Mouse (Mus musculus): ENCODE results near the gene Mlst8. TPM values are rescaled to one million over a fixed set of nuclear protein-coding genes. Genes with fewer than 3 reads are reported as not detected.

The Mlst8 gene
- polyA plus RNA-seq (2014; fragmentation: Illumina TruSeq; extraction: RNeasy Lipid Tissue Mini Kit (QIAGEN cat#74804); ENCODE audit: low read depth, low replicate concordance) = 16.6 TPM

GRCm38 (mm10) chr17:24478663-24479380, at the start of gene Mlst8:
TSS of gene Mlst8 (minus strand) at chr17:24479078.

GRCm38 (mm10) chr17:24527723-24528559, 49.1 kb upstream of the Mlst8 start, which contains the start of gene Traf7:
TSS of gene Traf7 (minus strand) at chr17:24527938.

GRCm38 (mm10) chr17:24488186-24488661, 9.3 kb upstream of the Mlst8 start, which contains the start of gene Caskin1:
TSS of gene Caskin1 (plus strand) at chr17:24488601.

GRCm38 (mm10) chr17:24473612-24474275, 5.1 kb downstream of the Mlst8 start, which contains the start of gene Bricd5:
TSS of gene Bricd5 (plus strand) at chr17:24473884.

GRCm38 (mm10) chr17:24469910-24470602, 8.8 kb downstream of the Mlst8 start, which contains the start of the genes E4f1 and Pgp:
TSS of gene E4f1 (minus strand) at chr17:24470313.
TSS of gene Pgp (plus strand) at chr17:24470392.

GRCm38 (mm10) chr17:24442632-24443155, 36.2 kb downstream of the Mlst8 start, which contains the start of gene Dnase1l2:
TSS of gene Dnase1l2 (minus strand) at chr17:24443105.

GRCm38 (mm10) chr17:24426471-24427169, 52.3 kb downstream of the Mlst8 start, which contains the start of gene Eci1:
TSS of gene Eci1 (plus strand) at chr17:24426641.

Other genes with a start within 250 kb of the Mlst8 start
- 1.5 TPM for gene Ccnf, start 227.6 kb downstream of the Mlst8 start, polyA plus RNA-seq (2014; fragmentation: Illumina TruSeq; extraction: RNeasy Lipid Tissue Mini Kit (QIAGEN cat#74804); ENCODE audit: low read depth, low replicate concordance)
- 0.62 TPM for gene Abca17, start 128.0 kb downstream of the Mlst8 start, polyA plus RNA-seq (2014; fragmentation: Illumina TruSeq; extraction: RNeasy Lipid Tissue Mini Kit (QIAGEN cat#74804); ENCODE audit: low read depth, low replicate concordance)
- gene Abca3, start 127.1 kb downstream of the Mlst8 start, polyA plus RNA-seq (2014; fragmentation: Illumina TruSeq; extraction: RNeasy Lipid Tissue Mini Kit (QIAGEN cat#74804); ENCODE audit: low read depth, low replicate concordance) = 61.5 TPM
- gene Rnps1, start 64.5 kb downstream of the Mlst8 start, polyA plus RNA-seq (2014; fragmentation: Illumina TruSeq; extraction: RNeasy Lipid Tissue Mini Kit (QIAGEN cat#74804); ENCODE audit: low read depth, low replicate concordance) = 70.6 TPM
- 110 TPM for gene Eci1, start 52.4 kb downstream of the Mlst8 start, polyA plus RNA-seq (2014; fragmentation: Illumina TruSeq; extraction: RNeasy Lipid Tissue Mini Kit (QIAGEN cat#74804); ENCODE audit: low read depth, low replicate concordance)
- 63.7 TPM for gene Dnase1l2, start 36.0 kb downstream of the Mlst8 start, polyA plus RNA-seq (2014; fragmentation: Illumina TruSeq; extraction: RNeasy Lipid Tissue Mini Kit (QIAGEN cat#74804); ENCODE audit: low read depth, low replicate concordance)
- 40.1 TPM for gene E4f1, start 8.8 kb downstream of the Mlst8 start, polyA plus RNA-seq (2014; fragmentation: Illumina TruSeq; extraction: RNeasy Lipid Tissue Mini Kit (QIAGEN cat#74804); ENCODE audit: low read depth, low replicate concordance)
- gene Pgp, start 8.7 kb downstream of the Mlst8 start, polyA plus RNA-seq (2014; fragmentation: Illumina TruSeq; extraction: RNeasy Lipid Tissue Mini Kit (QIAGEN cat#74804); ENCODE audit: low read depth, low replicate concordance) = 63.0 TPM
- 1.4 TPM for gene Bricd5, start 5.2 kb downstream of the Mlst8 start, polyA plus RNA-seq (2014; fragmentation: Illumina TruSeq; extraction: RNeasy Lipid Tissue Mini Kit (QIAGEN cat#74804); ENCODE audit: low read depth, low replicate concordance)
- gene Caskin1, start 9.5 kb upstream of the Mlst8 start, polyA plus RNA-seq (2014; fragmentation: Illumina TruSeq; extraction: RNeasy Lipid Tissue Mini Kit (QIAGEN cat#74804); ENCODE audit: low read depth, low replicate concordance) = 1.7 TPM
- 99.5 TPM for gene Traf7, start 48.9 kb upstream of the Mlst8 start, polyA plus RNA-seq (2014; fragmentation: Illumina TruSeq; extraction: RNeasy Lipid Tissue Mini Kit (QIAGEN cat#74804); ENCODE audit: low read depth, low replicate concordance)
- 59.2 TPM for gene Rab26, start 55.1 kb upstream of the Mlst8 start, polyA plus RNA-seq (2014; fragmentation: Illumina TruSeq; extraction: RNeasy Lipid Tissue Mini Kit (QIAGEN cat#74804); ENCODE audit: low read depth, low replicate concordance)
- 51.6 TPM for gene Pkd1, start 70.8 kb upstream of the Mlst8 start, polyA plus RNA-seq (2014; fragmentation: Illumina TruSeq; extraction: RNeasy Lipid Tissue Mini Kit (QIAGEN cat#74804); ENCODE audit: low read depth, low replicate concordance)
- 71.7 TPM for gene Tsc2, start 153.6 kb upstream of the Mlst8 start, polyA plus RNA-seq (2014; fragmentation: Illumina TruSeq; extraction: RNeasy Lipid Tissue Mini Kit (QIAGEN cat#74804); ENCODE audit: low read depth, low replicate concordance)
- gene Nthl1, start 153.6 kb upstream of the Mlst8 start, polyA plus RNA-seq (2014; fragmentation: Illumina TruSeq; extraction: RNeasy Lipid Tissue Mini Kit (QIAGEN cat#74804); ENCODE audit: low read depth, low replicate concordance) = 10.0 TPM
- 43.1 TPM for gene Slc9a3r2, start 171.2 kb upstream of the Mlst8 start, polyA plus RNA-seq (2014; fragmentation: Illumina TruSeq; extraction: RNeasy Lipid Tissue Mini Kit (QIAGEN cat#74804); ENCODE audit: low read depth, low replicate concordance)
- not detected for gene Npw, start 179.4 kb upstream of the Mlst8 start, polyA plus RNA-seq (2014; fragmentation: Illumina TruSeq; extraction: RNeasy Lipid Tissue Mini Kit (QIAGEN cat#74804); ENCODE audit: low read depth, low replicate concordance)
- 33.7 TPM for gene Zfp598, start 190.6 kb upstream of the Mlst8 start, polyA plus RNA-seq (2014; fragmentation: Illumina TruSeq; extraction: RNeasy Lipid Tissue Mini Kit (QIAGEN cat#74804); ENCODE audit: low read depth, low replicate concordance)
- not detected for gene Syngr3, start 210.9 kb upstream of the Mlst8 start, polyA plus RNA-seq (2014; fragmentation: Illumina TruSeq; extraction: RNeasy Lipid Tissue Mini Kit (QIAGEN cat#74804); ENCODE audit: low read depth, low replicate concordance)
- 27.0 TPM for gene Gfer, start 217.1 kb upstream of the Mlst8 start, polyA plus RNA-seq (2014; fragmentation: Illumina TruSeq; extraction: RNeasy Lipid Tissue Mini Kit (QIAGEN cat#74804); ENCODE audit: low read depth, low replicate concordance)
- gene Noxo1, start 217.2 kb upstream of the Mlst8 start, polyA plus RNA-seq (2014; fragmentation: Illumina TruSeq; extraction: RNeasy Lipid Tissue Mini Kit (QIAGEN cat#74804); ENCODE audit: low read depth, low replicate concordance) = 4.2 TPM
- gene Tbl3, start 228.6 kb upstream of the Mlst8 start, polyA plus RNA-seq (2014; fragmentation: Illumina TruSeq; extraction: RNeasy Lipid Tissue Mini Kit (QIAGEN cat#74804); ENCODE audit: low read depth, low replicate concordance) = 20.3 TPM
- 8.2 TPM for gene Rnf151, start 239.0 kb upstream of the Mlst8 start, polyA plus RNA-seq (2014; fragmentation: Illumina TruSeq; extraction: RNeasy Lipid Tissue Mini Kit (QIAGEN cat#74804); ENCODE audit: low read depth, low replicate concordance)
- gene Rps2, start 239.0 kb upstream of the Mlst8 start, polyA plus RNA-seq (2014; fragmentation: Illumina TruSeq; extraction: RNeasy Lipid Tissue Mini Kit (QIAGEN cat#74804); ENCODE audit: low read depth, low replicate concordance) = 1,196 TPM
- 212 TPM for gene Ndufb10, start 245.4 kb upstream of the Mlst8 start, polyA plus RNA-seq (2014; fragmentation: Illumina TruSeq; extraction: RNeasy Lipid Tissue Mini Kit (QIAGEN cat#74804); ENCODE audit: low read depth, low replicate concordance)
- 44.8 TPM for gene Rpl3l, start 248.7 kb upstream of the Mlst8 start, polyA plus RNA-seq (2014; fragmentation: Illumina TruSeq; extraction: RNeasy Lipid Tissue Mini Kit (QIAGEN cat#74804); ENCODE audit: low read depth, low replicate concordance)